Mouse (Mus musculus) kidney, adult 9 months (tissue): ENCODE results near the gene Actn1.

Experiments used
- DNase-seq: peaks from one replicate; pipeline ENCODE4 v3.0.0; 2022

Gene Actn1

GRCm38 (mm10) chr12:80133011-80133545, 127.1 kb downstream of the Actn1 start:
- DNase-seq: no peak

- peak; percentile 95 for DNase-seq
These were observed 127.7 kb downstream of the Actn1 start for GRCm38 (mm10) chr12:80132250-80133003.

GRCm38 (mm10) chr12:80131359-80132249, 128.6 kb downstream of the Actn1 start:
- no peak for DNase-seq

- peak; percentile 71 for DNase-seq
These were observed 129.4 kb downstream of the Actn1 start for GRCm38 (mm10) chr12:80130558-80131358.

- peak; percentile 52 for DNase-seq
These were observed 130.6 kb downstream of the Actn1 start for GRCm38 (mm10) chr12:80129531-80129930.

- no peak for DNase-seq
These were observed 132.9 kb downstream of the Actn1 start for GRCm38 (mm10) chr12:80127191-80127762.

- DNase-seq: peak; percentile 69
These were observed 134.9 kb downstream of the Actn1 start for GRCm38 (mm10) chr12:80125316-80125715.

- DNase-seq: no peak
These were observed 135.4 kb downstream of the Actn1 start for GRCm38 (mm10) chr12:80124756-80125155.

GRCm38 (mm10) chr12:80124211-80124610, 136.0 kb downstream of the Actn1 start:
- no peak for DNase-seq

GRCm38 (mm10) chr12:80123227-80123803, 136.9 kb downstream of the Actn1 start:
- no peak for DNase-seq

GRCm38 (mm10) chr12:80121438-80121837, 138.7 kb downstream of the Actn1 start:
- no peak for DNase-seq

- DNase-seq: no peak
These were observed 141.6 kb downstream of the Actn1 start for GRCm38 (mm10) chr12:80118588-80118987.
